Mouse (Mus musculus) myocyte (in vitro differentiated cells): ENCODE results near the gene Fam168a. TPM values are rescaled to one million over a fixed set of nuclear protein-coding genes. Genes with fewer than 3 reads are reported as not detected.

ENCODE experiments used
- H3K27me3 ChIP-seq: one replicate; pipeline ENCODE4 v1.6.1; 2011; ENCODE audit not compliant: control insufficient read depth, insufficient read depth, insufficient read length
- H3K36me3 ChIP-seq: one replicate; pipeline ENCODE4 v1.6.1; 2011; ENCODE audit not compliant: control insufficient read depth, insufficient read depth
- H3K4me2 ChIP-seq: one replicate; pipeline ENCODE4 v1.6.1; 2011; ENCODE audit warnings: low read depth, control low read depth
- H3K4me3 ChIP-seq: one replicate; pipeline ENCODE4 v1.5.1; 2011; ENCODE audit warnings: mild to moderate bottlenecking, control low read depth, moderate library complexity
- H3K79me2 ChIP-seq: one replicate; pipeline ENCODE4 v1.6.1; 2011; ENCODE audit not compliant: control insufficient read depth, insufficient read depth
- H3ac ChIP-seq: one replicate; pipeline ENCODE4 v1.6.1; 2011; ENCODE audit not compliant: control insufficient read depth, insufficient read length
- CEBPB ChIP-seq: IDR thresholded peaks from 2 replicates; pipeline ENCODE4 v1.6.1; 2011; ENCODE audit warnings: mild to moderate bottlenecking, moderate library complexity; ENCODE audit not compliant: poor library complexity, insufficient read depth, severe bottlenecking
- E2F4 ChIP-seq: IDR thresholded peaks from one replicate; pipeline ENCODE4 v1.6.1; 2011; ENCODE audit warnings: mild to moderate bottlenecking, control low read depth, moderate library complexity; ENCODE audit not compliant: insufficient read depth
- MAX ChIP-seq: IDR thresholded peaks from one replicate; pipeline ENCODE4 v1.6.1; 2011; ENCODE audit warnings: low read depth, mild to moderate bottlenecking, control low read depth
- MYOD1 ChIP-seq, 3 experiments: IDR thresholded peaks; one replicate each; pipeline ENCODE4 v1.6.1; 2011; ENCODE audit warnings: control low read depth in 2 of 3, low read depth in 2 of 3, mild to moderate bottlenecking in 2 of 3, moderate library complexity in 1 of 3; ENCODE audit not compliant: insufficient read length in 2 of 3, control insufficient read depth in 1 of 3
- MYOG ChIP-seq, 3 experiments: IDR thresholded peaks; one replicate each; pipeline ENCODE4 v1.6.1; 2011; ENCODE audit warnings: control low read depth in 2 of 3, low read depth in 2 of 3, mild to moderate bottlenecking in 2 of 3; ENCODE audit not compliant: insufficient read length in 2 of 3, control insufficient read depth in 1 of 3, insufficient read depth in 1 of 3
- POLR2A ChIP-seq: IDR thresholded peaks from one replicate; pipeline ENCODE4 v1.6.1; 2011; ENCODE audit warnings: low read depth, mild to moderate bottlenecking, control low read depth, moderate library complexity; ENCODE audit not compliant: insufficient read length
- POLR2AphosphoS2 ChIP-seq: IDR thresholded peaks from one replicate; pipeline ENCODE4 v1.6.1; 2011; ENCODE audit warnings: low read depth, control low read depth; ENCODE audit not compliant: insufficient read length
- REST ChIP-seq: IDR thresholded peaks from one replicate; pipeline ENCODE4 v1.6.1; 2011; ENCODE audit warnings: mild to moderate bottlenecking, control low read depth, moderate library complexity; ENCODE audit not compliant: insufficient read depth, insufficient read length
- SRF ChIP-seq: IDR thresholded peaks from one replicate; pipeline ENCODE4 v1.6.1; 2011; ENCODE audit warnings: low read depth; ENCODE audit not compliant: control insufficient read depth, insufficient read length
- TCF12 ChIP-seq: IDR thresholded peaks from one replicate; pipeline ENCODE4 v1.6.1; 2011; ENCODE audit warnings: mild to moderate bottlenecking, control low read depth; ENCODE audit not compliant: poor library complexity, insufficient read depth, severe bottlenecking
- TCF3 ChIP-seq: IDR thresholded peaks from one replicate; pipeline ENCODE4 v1.6.1; 2011; ENCODE audit warnings: low read depth, control low read depth; ENCODE audit not compliant: insufficient read length
- USF1 ChIP-seq: IDR thresholded peaks from one replicate; pipeline ENCODE4 v1.6.1; 2011; ENCODE audit warnings: low read depth, mild to moderate bottlenecking, control low read depth, moderate library complexity
- polyA plus RNA-seq: library from polyadenylated mRNA; unstranded; fragments of >200 nt; fragmentation: generic; extraction: Trizol; gene quantifications from one replicate; pipeline ENCODE4 v1.2.1, GENCODE M21; 2012; ENCODE audit warnings: missing spikeins

Fam168a gene
- polyA plus RNA-seq, 1 experiment, result 21.7 TPM

DNA sequence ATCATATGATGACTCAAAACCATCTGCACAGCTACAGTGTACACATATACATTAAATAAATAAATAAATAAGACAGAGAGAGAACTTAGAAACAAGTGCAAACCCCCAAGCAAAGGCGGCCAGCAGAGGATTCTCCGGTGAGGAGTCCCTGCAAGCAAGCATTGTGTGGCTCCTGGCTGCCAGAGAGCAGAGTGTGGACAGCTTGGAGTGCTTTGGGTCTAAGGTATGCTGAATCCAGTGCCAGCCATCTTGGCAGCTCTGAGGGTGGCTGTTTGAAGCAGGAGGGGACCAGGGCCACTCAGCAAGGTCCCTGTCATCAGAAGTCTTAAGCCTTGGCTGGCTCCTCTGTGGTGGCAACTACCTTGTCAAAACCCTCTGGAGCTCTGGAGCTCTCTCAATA is 31.5 kb upstream of the Fam168a start:
- TF ChIP-seq REST (no peak), MYOD1 (IDR thresholded peaks at IDR 0.05; ENCODE audit: control insufficient read depth in 1 of 3, insufficient read length in 2 of 3, low read depth in 2 of 3) (no peak), MYOG (IDR thresholded peaks at IDR 0.05; ENCODE audit: control insufficient read depth in 1 of 3, insufficient read depth in 1 of 3, insufficient read length in 2 of 3, low read depth in 2 of 3) (no peak), SRF (no peak), TCF12 (no peak), MAX (no peak)

DNA sequence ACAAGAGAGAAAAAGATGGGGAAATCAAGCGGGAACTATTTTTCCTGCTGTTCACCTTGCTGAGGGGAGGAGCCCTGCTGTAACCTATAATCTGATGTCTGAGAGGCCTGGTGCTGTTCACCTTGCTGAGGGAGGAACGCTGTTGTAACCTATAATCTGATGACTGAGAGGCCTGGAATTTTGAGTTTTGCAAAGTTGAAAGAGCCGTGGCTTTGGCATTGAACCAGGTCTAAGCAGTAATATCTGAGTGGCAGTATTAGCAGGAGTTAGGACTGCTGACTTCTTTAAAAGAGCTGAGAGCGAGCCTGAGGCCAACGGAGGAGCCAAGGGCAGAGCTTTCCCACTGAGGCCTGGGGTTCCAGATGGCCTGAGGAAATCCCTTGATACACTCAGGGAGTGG is 28.4 kb upstream of the Fam168a start:
- TF ChIP-seq MYOG (IDR thresholded peaks at IDR 0.05; ENCODE audit: control insufficient read depth in 1 of 3, insufficient read depth in 1 of 3, insufficient read length in 2 of 3, low read depth in 2 of 3) (no peak), REST (no peak), CEBPB (no peak), USF1 (no peak), POLR2AphosphoS2 (no peak), MYOD1 (IDR thresholded peaks at IDR 0.05; ENCODE audit: control insufficient read depth in 1 of 3, insufficient read length in 2 of 3, low read depth in 2 of 3) (no peak), TCF3 (no peak), E2F4 (no peak), SRF (no peak), TCF12 (no peak), POLR2A (no peak), MAX (no peak)
- Histone ChIP-seq H3K4me3 (no peak overlapping the region), H3K4me2 (no peak overlapping the region), H3K79me2 (no peaks in the 10 kb centered on the region), H3K27me3 (no peaks in the 10 kb centered on the region), H3ac (no peak overlapping the region), H3K36me3 (no peaks in the 10 kb centered on the region)

More for the DNA sequence above, 31.5 kb upstream of the Fam168a start:
- H3K79me2 ChIP-seq, result no peaks in the 10 kb centered on the region
- H3K36me3 ChIP-seq, result no peaks in the 10 kb centered on the region
- H3K4me2 ChIP-seq, result no peak overlapping the region
- H3K4me3 ChIP-seq, result no peak overlapping the region
- H3K27me3 ChIP-seq, result no peaks in the 10 kb centered on the region
- H3ac ChIP-seq, result no peak overlapping the region

GRCm38 (mm10) chr7:100678948-100679880 is 27.2 kb upstream of the Fam168a start:
- no peak for TF ChIP-seq POLR2AphosphoS2
- TF ChIP-seq E2F4, result no peak
- no peak for TF ChIP-seq SRF
- TF ChIP-seq TCF12, result no peak
- TF ChIP-seq POLR2A, result no peak
- TF ChIP-seq TCF3, result no peak
- no peak for TF ChIP-seq REST
- TF ChIP-seq MYOD1 (IDR thresholded peaks at IDR 0.05; ENCODE audit: control insufficient read depth in 1 of 3, insufficient read length in 2 of 3, low read depth in 2 of 3), result no peak
- Histone ChIP-seq H3ac (no peak overlapping the region), H3K4me2 (no peak overlapping the region), H3K36me3 (no peaks in the 10 kb centered on the region), H3K27me3 (no peaks in the 10 kb centered on the region), H3K79me2 (no peaks in the 10 kb centered on the region), H3K4me3 (no peak overlapping the region)

DNA sequence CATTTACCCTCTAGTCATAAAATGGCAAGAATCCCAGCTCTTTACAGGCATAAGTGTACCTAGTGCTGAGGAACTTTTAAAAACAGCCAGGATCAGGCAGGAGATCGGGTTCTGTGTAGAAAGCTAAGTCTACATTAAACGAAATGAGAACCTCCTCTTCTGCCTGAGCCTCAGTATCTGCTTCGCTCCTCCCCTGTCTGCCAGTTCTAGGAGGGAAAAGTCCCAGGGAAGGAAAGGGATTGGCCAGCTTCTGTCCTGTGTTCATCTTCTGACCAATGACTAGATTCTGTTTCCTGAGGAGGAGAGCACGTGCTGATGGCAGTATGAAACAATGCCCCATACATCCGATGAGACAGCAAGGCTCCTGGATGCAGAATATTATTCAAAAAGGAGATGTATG is 25.3 kb upstream of the Fam168a start:
- no peak overlapping the region for H3ac ChIP-seq
- TF ChIP-seq E2F4, result no peak
- TF ChIP-seq SRF, result no peak
- TF ChIP-seq CEBPB, result no peak
- TF ChIP-seq MYOG (IDR thresholded peaks at IDR 0.05; ENCODE audit: control insufficient read depth in 1 of 3, insufficient read depth in 1 of 3, insufficient read length in 2 of 3, low read depth in 2 of 3), result no peak
- TF ChIP-seq TCF12, result no peak
- TF ChIP-seq USF1, result no peak
- TF ChIP-seq TCF3, result no peak
- no peak for TF ChIP-seq MAX
- no peak for TF ChIP-seq POLR2AphosphoS2
- TF ChIP-seq MYOD1 (IDR thresholded peaks at IDR 0.05; ENCODE audit: control insufficient read depth in 1 of 3, insufficient read length in 2 of 3, low read depth in 2 of 3), result no peak
- no peak for TF ChIP-seq REST
- no peak for TF ChIP-seq POLR2A
- H3K4me2 ChIP-seq, result no peak overlapping the region
- no peaks in the 10 kb centered on the region for H3K27me3 ChIP-seq
- no peaks in the 10 kb centered on the region for H3K36me3 ChIP-seq
- H3K4me3 ChIP-seq, result no peak overlapping the region
- H3K79me2 ChIP-seq, result no peaks in the 10 kb centered on the region

- no peak overlapping the region for H3ac ChIP-seq
- TF ChIP-seq REST (no peak), TCF3 (no peak), POLR2A (no peak), E2F4 (no peak), POLR2AphosphoS2 (no peak), SRF (no peak), MYOG (IDR thresholded peaks at IDR 0.05; ENCODE audit: control insufficient read depth in 1 of 3, insufficient read depth in 1 of 3, insufficient read length in 2 of 3, low read depth in 2 of 3) (no peak), MAX (no peak), USF1 (no peak), CEBPB (no peak), TCF12 (no peak), MYOD1 (IDR thresholded peaks at IDR 0.05; ENCODE audit: control insufficient read depth in 1 of 3, insufficient read length in 2 of 3, low read depth in 2 of 3) (no peak)
- no peaks in the 10 kb centered on the region for H3K36me3 ChIP-seq
- no peak overlapping the region for H3K4me3 ChIP-seq
- no peaks in the 10 kb centered on the region for H3K79me2 ChIP-seq
- H3K27me3 ChIP-seq, result no peaks in the 10 kb centered on the region
- no peak overlapping the region for H3K4me2 ChIP-seq
Observed at GRCm38 (mm10) chr7:100683241-100683640, 23.2 kb upstream of the Fam168a start.
